Mouse (Mus musculus) layer of hippocampus, adult 9-11 months (tissue): ENCODE measurements around the gene Plg.

Source experiments
- DNase-seq: peaks from one replicate; pipeline ENCODE4 v3.0.0; 2022

Plg gene

GRCm38 (mm10) chr17:12461168-12461567 is 82.8 kb downstream of the Plg start:
- no peak for DNase-seq

- no peak for DNase-seq
Measured at GRCm38 (mm10) chr17:12466501-12467000, 88.1 kb downstream of the Plg start.

- no peak for DNase-seq
Measured at GRCm38 (mm10) chr17:12467642-12468041, 89.2 kb downstream of the Plg start.

GRCm38 (mm10) chr17:12468745-12469144 is 90.3 kb downstream of the Plg start:
- no peak for DNase-seq
